In the genomic region with DNA sequence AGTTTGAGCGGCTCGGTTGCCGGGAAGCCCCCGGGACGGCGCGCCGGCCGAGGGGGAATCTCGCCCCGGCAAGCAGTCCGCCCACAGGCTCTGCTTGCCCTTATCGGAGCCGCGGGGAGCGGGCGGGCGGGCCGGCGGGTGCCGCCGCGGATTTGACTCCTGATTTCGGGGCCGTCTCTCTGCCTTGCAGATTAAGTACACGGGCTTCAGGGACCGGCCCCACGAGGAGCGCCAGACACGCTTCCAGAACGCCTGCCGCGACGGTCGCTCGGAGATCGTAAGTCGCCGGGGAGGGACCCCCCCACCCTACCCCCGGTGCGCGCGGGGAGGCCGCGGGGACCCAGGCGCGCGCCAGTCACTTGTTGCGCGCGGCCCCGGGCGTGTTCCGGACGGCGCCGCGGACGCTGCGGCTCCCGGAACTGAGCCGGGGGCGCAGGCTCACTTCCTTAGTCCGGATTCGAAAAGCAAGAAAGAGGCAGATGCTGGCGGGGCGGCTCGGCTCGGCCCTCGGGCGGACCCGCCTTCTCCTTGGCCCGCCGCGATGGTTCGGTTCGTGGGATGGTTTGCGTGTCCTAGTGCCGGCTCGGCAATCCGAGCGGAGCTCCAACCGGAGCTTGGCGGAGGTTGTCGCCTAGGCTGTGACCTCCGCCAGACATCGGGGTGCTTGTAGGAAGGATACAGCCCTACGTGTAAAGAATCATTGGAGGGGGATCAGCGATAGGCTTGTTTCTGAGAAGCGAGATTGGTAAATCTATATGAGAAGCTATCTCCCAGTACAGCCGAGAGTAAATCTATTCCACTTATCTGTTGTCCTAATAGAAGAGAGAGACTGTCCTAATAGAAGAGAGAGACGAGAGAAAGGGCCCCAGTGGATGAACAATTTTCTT, we compare ENCODE assay signal across 8 mouse cellular contexts. TPM values are rescaled to one million over a fixed set of nuclear protein-coding genes. Genes with fewer than 3 reads are reported as not detected.
DNase-seq lines count a peak whose midpoint lies in the region; ATAC-seq and TF ChIP-seq lines count a peak whose summit lies in the region.

No protein-coding gene starts in this region.

- ATAC-seq in hindbrain, embryonic 12.5 days (ENCODE audit: low FRiP score) = peak; percentile 55

- H3K9ac ChIP-seq in ES-E14 (ENCODE audit: insufficient read depth, low read depth, low read length, poor library complexity, severe bottlenecking) = peak overlapping the region; percentile 86
- H3K9ac ChIP-seq in hindbrain, embryonic 12.5 days = peak overlapping the region; percentile 94

- in situ Hi-C loops in ES-E14 (cut with MboI; ENCODE audit: low sequenced_read_pairs in 2 of 2, unreplicated experiment in 2 of 2) = no loop called here

- no peaks in the 10 kb centered on the region; the same call in 1 of the 2 replicates for H3K36me3 ChIP-seq in ES-E14 (ENCODE audit: control insufficient read depth, insufficient read depth, low read length, poor library complexity, severe bottlenecking)
- no peaks in the 10 kb centered on the region for H3K36me3 ChIP-seq in hindbrain, embryonic 12.5 days

- peak overlapping the region; percentile 69 for H3K4me2 ChIP-seq in hindbrain, embryonic 12.5 days (replicated peaks)

- H3K4me3 ChIP-seq in ES-E14 (ENCODE audit: insufficient read depth in 1 of 2, low read depth in 1 of 2, low read length in 2 of 2, poor library complexity in 1 of 2, severe bottlenecking in 1 of 2) = peak overlapping the region; percentile 82 to 95
- peak overlapping the region; percentile 92 for H3K4me3 ChIP-seq in hindbrain, embryonic 12.5 days

- H3K4me1 ChIP-seq in ES-E14 (ENCODE audit: control insufficient read depth in 2 of 2, insufficient read depth in 2 of 2, low read length in 2 of 2, poor library complexity in 1 of 2) = peaks cover 0 to 2% of the 10 kb centered on the region in 2 experiments; a peak in 1 of 4 replicates
- peaks cover 9% of the 10 kb centered on the region for H3K4me1 ChIP-seq in hindbrain, embryonic 12.5 days

- peak; percentile 31 for DNase-seq in ES-E14 (ENCODE audit: low read depth, low spot score)
- DNase-seq in cerebellum, adult 18-20 months = peak; percentile 41 to 59
- peak; percentile 28 to 52 for DNase-seq in frontal cortex, postnatal 10 days (ENCODE audit: low spot score in 2 of 2)
- DNase-seq in layer of hippocampus, postnatal 36 days = peak; percentile 55 to 56
- DNase-seq in lung, postnatal 4 days = peak; percentile 79 to 86
- peak; percentile 34 for DNase-seq in retina, postnatal 7 days (ENCODE audit: low read depth, low spot score)
- DNase-seq in thymus, postnatal 4 days = peak; percentile 83

- H3K27ac ChIP-seq in ES-E14 (ENCODE audit: insufficient read depth, low read depth, low read length, poor library complexity, severe bottlenecking) = peak overlapping the region; percentile 45; the same call in 1 of the 2 replicates
- peak overlapping the region; percentile 95 for H3K27ac ChIP-seq in hindbrain, embryonic 12.5 days

- WGBS in hindbrain, embryonic 12.5 days = under 1% methylated on average over 86 of the region's 92 CpGs

- no peaks in the 10 kb centered on the region for H3K27me3 ChIP-seq in hindbrain, embryonic 12.5 days

- H3K9me3 ChIP-seq in ES-E14 (ENCODE audit: control insufficient read depth, insufficient read depth, low read depth, low read length) = no peaks in the 10 kb centered on the region
- no peaks in the 10 kb centered on the region for H3K9me3 ChIP-seq in hindbrain, embryonic 12.5 days (replicated peaks)

TF ChIP-seq in ES-E14, 5 proteins besides CTCF, POLR2A, EP300 and RAD21:
- no peak for TF ChIP-seq CHD2 (IDR thresholded peaks at IDR 0.05; ENCODE audit: low read depth, low read length)
- no peak for TF ChIP-seq ZNF384 (IDR thresholded peaks at IDR 0.05; ENCODE audit: low read depth, low read length)
- no peak for TF ChIP-seq ZC3H11A (IDR thresholded peaks at IDR 0.05; ENCODE audit: borderline replicate concordance, low read depth, low read length)
- no peak for TF ChIP-seq MAFK (IDR thresholded peaks at IDR 0.05; ENCODE audit: insufficient read depth, low read depth, low read length)
- no peak; the same call in 1 of the 2 replicates for TF ChIP-seq HCFC1 (IDR thresholded peaks at IDR 0.05; ENCODE audit: borderline replicate concordance, insufficient read depth, low read length)

RNA-seq across cellular contexts. Expression of a gene that starts 0.9 kb away (rescaled TPM):
- 36.2 and 47.0 TPM in 2 replicates for total RNA-seq in ES-E14 (2012; rRNA removed)
- polyA plus RNA-seq in hindbrain, embryonic 12.5 days (2016; fragmentation: Nextera tagmentation; extraction: Ambion mirVana) = 66.2 and 72.5 TPM in 2 replicates
- total RNA-seq in layer of hippocampus, postnatal 36 days (2021) = 10 to 100 TPM; 20.1 to 24.7 TPM

RNA-seq across cellular contexts. Expression of a gene that starts 39.8 kb away (rescaled TPM):
- total RNA-seq in ES-E14 (2012; rRNA removed) = not detected in 2 replicates
- polyA plus RNA-seq in hindbrain, embryonic 12.5 days (2016; fragmentation: Nextera tagmentation; extraction: Ambion mirVana) = not detected in 2 replicates
- not detected for total RNA-seq in layer of hippocampus, postnatal 36 days (2021)

RNA-seq across cellular contexts. Expression of a gene that starts 53.6 kb away (rescaled TPM):
- 41.7 and 42.6 TPM in 2 replicates for total RNA-seq in ES-E14 (2012; rRNA removed)
- 28.5 and 28.9 TPM in 2 replicates for polyA plus RNA-seq in hindbrain, embryonic 12.5 days (2016; fragmentation: Nextera tagmentation; extraction: Ambion mirVana)
- total RNA-seq in layer of hippocampus, postnatal 36 days (2021) = 10 to 100 TPM; 36.5 to 39.2 TPM

Comparison
In these comparisons a context has a peak if more than half of its experiments do, and no peak if none do; other contexts are left out.
1. Peak in every context shown above with its lines: DNase-seq, ATAC-seq, H3K4me3 ChIP-seq and H3K27ac ChIP-seq.
2. DNase-seq: peak in every context shown above with its lines; median percentile 83 in thymus, postnatal 4 days; 82 in lung, postnatal 4 days; 56 in layer of hippocampus, postnatal 36 days; 50 in cerebellum, adult 18-20 months; 40 in frontal cortex, postnatal 10 days; 34 in retina, postnatal 7 days; 31 in ES-E14.